Mouse (Mus musculus): Measurements from ENCODE around the gene Pbx4. TPM values are rescaled to one million over a fixed set of nuclear protein-coding genes. Genes with fewer than 3 reads are reported as not detected.

Gene Pbx4
- polyA plus RNA-seq, 1 experiment from 2014 or later, result 61.2 TPM

- Histone ChIP-seq H3K9ac (replicated peaks) (peak overlapping the region; percentile 69), H3K9me3 (replicated peaks) (no peaks in the 10 kb centered on the region), H3K4me3 (replicated peaks) (peak overlapping the region; percentile 77), H3K4me2 (peak overlapping the region; percentile 99), H3K27ac (replicated peaks) (peak overlapping the region; percentile 93), H3K4me1 (peaks cover 50% of the 10 kb centered on the region), H3K36me3 (peaks cover 10% of the 10 kb centered on the region), H3K27me3 (replicated peaks) (no peaks in the 10 kb centered on the region)
- under 1% methylated on average over 45 of the region's 45 CpGs for WGBS
- ATAC-seq (ENCODE audit: low FRiP score), result peak; percentile 89
Measured at GRCm38 (mm10) chr8:69903063-69903542, 70.8 kb downstream of the Pbx4 start.

- peak overlapping the region; percentile 77 for H3K27ac ChIP-seq (replicated peaks)
- ATAC-seq (ENCODE audit: low FRiP score), result no peak
- H3K9ac ChIP-seq (replicated peaks), result no peak overlapping the region
Measured at GRCm38 (mm10) chr8:69904096-69904495, 71.8 kb downstream of the Pbx4 start.

GRCm38 (mm10) chr8:69906260-69906659, 74.0 kb downstream of the Pbx4 start:
- ATAC-seq (ENCODE audit: low FRiP score), result no peak
- no peak overlapping the region for H3K27ac ChIP-seq (replicated peaks)
- H3K4me2 ChIP-seq, result no peak overlapping the region
- peaks cover 36% of the 10 kb centered on the region for H3K36me3 ChIP-seq
- H3K4me1 ChIP-seq, result peaks cover 24% of the 10 kb centered on the region
- 88% methylated on average over 2 of the region's 2 CpGs for WGBS
- no peak overlapping the region for H3K4me3 ChIP-seq (replicated peaks)
- no peaks in the 10 kb centered on the region for H3K27me3 ChIP-seq (replicated peaks)
- H3K9ac ChIP-seq (replicated peaks), result no peak overlapping the region
- no peaks in the 10 kb centered on the region for H3K9me3 ChIP-seq (replicated peaks)

More at GRCm38 (mm10) chr8:69904096-69904495, 71.8 kb downstream of the Pbx4 start:
- Histone ChIP-seq H3K4me2 (peak overlapping the region; percentile 99), H3K27me3 (replicated peaks) (no peaks in the 10 kb centered on the region), H3K4me1 (peaks cover 42% of the 10 kb centered on the region), H3K4me3 (replicated peaks) (no peak overlapping the region), H3K9me3 (replicated peaks) (no peaks in the 10 kb centered on the region), H3K36me3 (peaks cover 16% of the 10 kb centered on the region)
- whole genome bisulfite sequencing, result 87% methylated on average over 8 of the region's 8 CpGs

- Histone ChIP-seq H3K27me3 (replicated peaks) (no peaks in the 10 kb centered on the region), H3K27ac (replicated peaks) (no peak overlapping the region), H3K9ac (replicated peaks) (no peak overlapping the region), H3K9me3 (replicated peaks) (no peaks in the 10 kb centered on the region), H3K4me3 (replicated peaks) (no peak overlapping the region), H3K4me1 (peaks cover 19% of the 10 kb centered on the region), H3K4me2 (no peak overlapping the region), H3K36me3 (peaks cover 43% of the 10 kb centered on the region)
- no peak for ATAC-seq (ENCODE audit: low FRiP score)
- WGBS, result 91% methylated on average over 2 of the region's 2 CpGs
Measured at GRCm38 (mm10) chr8:69907106-69907505, 74.8 kb downstream of the Pbx4 start.

- Histone ChIP-seq H3K9me3 (replicated peaks) (no peaks in the 10 kb centered on the region), H3K27ac (replicated peaks) (no peak overlapping the region), H3K27me3 (replicated peaks) (no peaks in the 10 kb centered on the region), H3K4me1 (no peaks in the 10 kb centered on the region), H3K36me3 (peaks cover 88% of the 10 kb centered on the region), H3K4me2 (no peak overlapping the region), H3K4me3 (replicated peaks) (no peak overlapping the region), H3K9ac (replicated peaks) (no peak overlapping the region)
- ATAC-seq (ENCODE audit: low FRiP score), result no peak
- WGBS, result 91% methylated on average over 13 of the region's 13 CpGs
Measured at GRCm38 (mm10) chr8:69911917-69912316, 79.6 kb downstream of the Pbx4 start.

GRCm38 (mm10) chr8:69912478-69913074, 80.3 kb downstream of the Pbx4 start:
- Histone ChIP-seq H3K9me3 (replicated peaks) (no peaks in the 10 kb centered on the region), H3K36me3 (peaks cover 87% of the 10 kb centered on the region), H3K9ac (replicated peaks) (no peak overlapping the region), H3K27ac (replicated peaks) (no peak overlapping the region), H3K4me1 (no peaks in the 10 kb centered on the region), H3K4me2 (no peak overlapping the region), H3K4me3 (replicated peaks) (no peak overlapping the region), H3K27me3 (replicated peaks) (no peaks in the 10 kb centered on the region)
- 90% methylated on average over 12 of the region's 12 CpGs for WGBS
- ATAC-seq (ENCODE audit: low FRiP score), result no peak

GRCm38 (mm10) chr8:69914526-69914925, 82.2 kb downstream of the Pbx4 start:
- Histone ChIP-seq H3K9me3 (replicated peaks) (no peaks in the 10 kb centered on the region), H3K4me2 (no peak overlapping the region), H3K4me3 (replicated peaks) (no peak overlapping the region), H3K4me1 (no peaks in the 10 kb centered on the region), H3K27me3 (replicated peaks) (no peaks in the 10 kb centered on the region), H3K9ac (replicated peaks) (no peak overlapping the region), H3K27ac (replicated peaks) (no peak overlapping the region), H3K36me3 (peaks cover 73% of the 10 kb centered on the region)
- WGBS, result 91% methylated on average over 4 of the region's 4 CpGs
- ATAC-seq (ENCODE audit: low FRiP score), result no peak

GRCm38 (mm10) chr8:69915748-69916147, 83.5 kb downstream of the Pbx4 start:
- no peak overlapping the region for H3K27ac ChIP-seq (replicated peaks)
- peaks cover 10% of the 10 kb centered on the region for H3K4me1 ChIP-seq
- no peaks in the 10 kb centered on the region for H3K27me3 ChIP-seq (replicated peaks)
- no peak overlapping the region for H3K4me2 ChIP-seq
- H3K4me3 ChIP-seq (replicated peaks), result no peak overlapping the region
- peaks cover 61% of the 10 kb centered on the region for H3K36me3 ChIP-seq
- 49% methylated on average over 5 of the region's 5 CpGs for WGBS
- no peak overlapping the region for H3K9ac ChIP-seq (replicated peaks)
- H3K9me3 ChIP-seq (replicated peaks), result no peaks in the 10 kb centered on the region
- no peak for ATAC-seq (ENCODE audit: low FRiP score)

GRCm38 (mm10) chr8:69918506-69918905, 86.2 kb downstream of the Pbx4 start:
- Histone ChIP-seq H3K27ac (replicated peaks) (no peak overlapping the region), H3K9ac (replicated peaks) (no peak overlapping the region), H3K36me3 (peaks cover 36% of the 10 kb centered on the region), H3K4me1 (peaks cover 18% of the 10 kb centered on the region), H3K9me3 (replicated peaks) (no peaks in the 10 kb centered on the region), H3K27me3 (replicated peaks) (no peaks in the 10 kb centered on the region), H3K4me3 (replicated peaks) (no peak overlapping the region), H3K4me2 (no peak overlapping the region)
- ATAC-seq (ENCODE audit: low FRiP score), result no peak

- peak; percentile 75 for ATAC-seq (ENCODE audit: low FRiP score)
- no peak overlapping the region for H3K27ac ChIP-seq (replicated peaks)
- 67% methylated on average over 1 of the region's 1 CpGs for WGBS
Measured at GRCm38 (mm10) chr8:69919010-69919409, 86.7 kb downstream of the Pbx4 start.

GRCm38 (mm10) chr8:69919876-69920662, 87.8 kb downstream of the Pbx4 start:
- H3K36me3 ChIP-seq, result peaks cover 21% of the 10 kb centered on the region
- H3K27me3 ChIP-seq (replicated peaks), result no peaks in the 10 kb centered on the region
- H3K4me1 ChIP-seq, result peaks cover 18% of the 10 kb centered on the region
- H3K27ac ChIP-seq (replicated peaks), result peak overlapping the region; percentile 67
- ATAC-seq (ENCODE audit: low FRiP score), result peak; percentile 39; the same call in 1 of the 2 replicates
- no peak overlapping the region for H3K4me3 ChIP-seq (replicated peaks)
- H3K9me3 ChIP-seq (replicated peaks), result no peaks in the 10 kb centered on the region
- peak overlapping the region; percentile 5; the same call in 1 of the 2 replicates for H3K4me2 ChIP-seq
- H3K9ac ChIP-seq (replicated peaks), result 0 out of 2 replicates have a peak overlapping the region, but pooled peaks have one; percentile 28
- WGBS, result 42% methylated on average over 11 of the region's 11 CpGs

More at GRCm38 (mm10) chr8:69919010-69919409, 86.7 kb downstream of the Pbx4 start:
- no peak overlapping the region for H3K9ac ChIP-seq (replicated peaks)
- no peaks in the 10 kb centered on the region for H3K9me3 ChIP-seq (replicated peaks)
- H3K27me3 ChIP-seq (replicated peaks), result no peaks in the 10 kb centered on the region
- no peak overlapping the region for H3K4me3 ChIP-seq (replicated peaks)
- H3K36me3 ChIP-seq, result peaks cover 31% of the 10 kb centered on the region
- peaks cover 18% of the 10 kb centered on the region for H3K4me1 ChIP-seq
- no peak overlapping the region for H3K4me2 ChIP-seq

- no peak for ATAC-seq (ENCODE audit: low FRiP score)
- no peak overlapping the region for H3K4me2 ChIP-seq
- no peaks in the 10 kb centered on the region for H3K9me3 ChIP-seq (replicated peaks)
- peak overlapping the region; percentile 67 for H3K27ac ChIP-seq (replicated peaks)
- peaks cover 18% of the 10 kb centered on the region for H3K4me1 ChIP-seq
- no peak overlapping the region for H3K4me3 ChIP-seq (replicated peaks)
- WGBS, result 91% methylated on average over 2 of the region's 2 CpGs
- 0 out of 2 replicates have a peak overlapping the region, but pooled peaks have one; percentile 28 for H3K9ac ChIP-seq (replicated peaks)
- H3K36me3 ChIP-seq, result peaks cover 12% of the 10 kb centered on the region
- H3K27me3 ChIP-seq (replicated peaks), result no peaks in the 10 kb centered on the region
Measured at GRCm38 (mm10) chr8:69921141-69921540, 88.8 kb downstream of the Pbx4 start.

Data from neural tube, embryonic 15.5 days (tissue).